Mouse (Mus musculus): ENCODE data around the gene Fat1.

DNA sequence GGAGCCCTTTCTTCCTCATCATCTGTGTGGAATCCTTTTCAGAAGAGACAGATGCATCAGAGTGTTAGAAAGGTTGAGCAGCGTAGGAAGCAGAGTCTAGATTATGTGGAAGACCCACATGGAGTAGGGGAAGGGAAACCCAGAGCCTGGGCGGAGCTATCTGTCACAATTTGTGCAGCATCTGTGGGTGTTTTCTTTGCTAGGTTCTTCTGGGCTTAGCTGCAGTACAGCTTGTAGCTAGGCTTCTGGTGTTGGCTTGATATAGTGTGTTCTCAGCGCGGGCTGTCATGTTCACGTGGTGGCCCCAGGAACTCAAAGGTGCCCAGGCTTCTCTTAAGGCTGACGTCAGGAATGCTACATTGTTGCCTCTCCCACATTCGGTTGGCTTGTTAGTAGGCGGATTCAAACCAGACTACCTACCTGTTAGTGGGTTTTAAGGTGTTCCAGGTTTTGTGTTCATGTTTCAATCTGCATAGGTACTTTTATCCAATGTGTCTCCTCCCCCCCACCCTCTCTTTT is 32.3 kb downstream of the Fat1 start:
- TF ChIP-seq CTCF (IDR thresholded peaks at IDR 0.05; ENCODE audit: control insufficient read depth, insufficient read depth, insufficient replicate concordance, low read depth, low read length): no peak
- TF ChIP-seq POLR2A (IDR thresholded peaks at IDR 0.05; ENCODE audit: control insufficient read depth, low read depth, low read length): peak; percentile 85; the same call in 1 of the 2 replicates

All from testis, adult 2 months (tissue).